Comparison of ENCODE assay signal across 8 mouse cellular contexts in the genomic region with DNA sequence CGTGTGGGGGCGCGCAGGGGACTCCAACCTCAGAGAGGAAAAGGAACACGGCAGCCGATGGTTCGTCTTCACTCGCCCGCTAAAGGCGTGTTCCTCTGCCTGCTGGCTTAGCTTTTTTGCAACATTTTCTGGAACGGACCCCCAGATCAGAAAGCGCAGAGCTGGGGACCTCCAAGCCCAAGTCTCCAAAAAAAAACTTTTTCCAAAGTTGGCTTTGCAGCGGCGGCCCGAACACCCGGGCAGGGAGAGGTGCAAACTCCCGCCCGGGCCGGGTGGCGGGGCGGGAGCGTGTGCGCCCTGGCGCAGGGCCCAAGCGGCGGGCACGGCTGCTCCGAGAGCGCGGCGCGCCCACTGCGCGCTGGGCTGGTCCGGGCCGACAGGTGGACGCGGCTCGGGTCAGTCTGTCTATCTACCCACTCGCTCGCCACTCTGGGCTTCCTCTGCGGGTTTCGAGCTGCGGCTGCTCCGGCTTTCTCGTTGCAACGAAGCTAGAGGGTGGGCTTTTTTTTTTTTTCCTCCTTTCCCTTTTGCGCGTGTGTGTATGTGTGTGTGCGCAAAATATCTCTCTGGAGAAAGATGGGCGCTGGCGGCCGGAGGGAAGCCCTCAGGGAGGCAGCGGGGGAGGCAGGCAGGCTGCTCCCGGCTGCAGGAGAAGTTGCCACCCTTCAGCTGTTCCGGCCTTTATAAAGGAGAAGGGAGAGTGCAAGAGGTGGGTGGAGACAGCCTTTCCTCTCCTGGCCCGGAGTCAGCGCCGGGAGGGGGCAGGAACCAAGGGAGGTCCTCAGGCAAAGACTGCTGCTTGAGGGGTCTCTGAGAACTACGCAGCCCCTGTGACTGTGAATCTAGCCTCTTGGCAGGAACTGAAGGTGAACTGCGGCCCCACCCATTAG. TPM values are rescaled to one million over a fixed set of nuclear protein-coding genes. Genes with fewer than 3 reads are reported as not detected.
A peak's percentile ranks its signal among the peaks of the same experiment; 100 is the strongest.
DNase-seq lines count a peak whose midpoint lies in the region; ATAC-seq and TF ChIP-seq lines count a peak whose summit lies in the region.

Gene Pdgfb, minus strand, starts transcription at position 657 of the 890 bp plus-strand sequence.

- under 1% methylated on average over 59 of the region's 60 CpGs for WGBS in hindbrain, embryonic 14.5 days

- ATAC-seq in hindbrain, embryonic 14.5 days (ENCODE audit: low FRiP score), result no peak

- H3K4me1 ChIP-seq in hindbrain, embryonic 14.5 days (replicated peaks; ENCODE audit: control insufficient read depth, insufficient read depth, low read length), result peaks cover 21% of the 10 kb centered on the region

- H3K9me3 ChIP-seq in hindbrain, embryonic 14.5 days (ENCODE audit: control insufficient read depth, low read length), result no peaks in the 10 kb centered on the region

- H3K27ac ChIP-seq in gastrocnemius, adult 2 months, result peak within 1 kb of the TSS; percentile 94
- H3K27ac ChIP-seq in hindbrain, embryonic 14.5 days, result peak within 1 kb of the TSS; percentile 64
- peak within 1 kb of the TSS; percentile 91 for H3K27ac ChIP-seq in left cerebral cortex, adult 2 months

- H3K36me3 ChIP-seq in hindbrain, embryonic 14.5 days (replicated peaks; ENCODE audit: control insufficient read depth, insufficient read depth), result no peaks in the 10 kb centered on the region

- H3K4me3 ChIP-seq in gastrocnemius, adult 2 months, result peak within 1 kb of the TSS; percentile 81
- peak within 1 kb of the TSS; percentile 81 for H3K4me3 ChIP-seq in hindbrain, embryonic 14.5 days (replicated peaks; ENCODE audit: low read length)
- peak within 1 kb of the TSS; percentile 80 for H3K4me3 ChIP-seq in left cerebral cortex, adult 2 months

- no peak for TF ChIP-seq CTCF in gastrocnemius, adult 2 months (IDR thresholded peaks at IDR 0.05)
- TF ChIP-seq CTCF in left cerebral cortex, adult 2 months (IDR thresholded peaks at IDR 0.05), result no peak

- peak; percentile 72 for DNase-seq in ZHBTc4 (ENCODE audit: low read depth, low spot score)
- DNase-seq in cerebellum, adult 9-10 months, result peak; percentile 45
- DNase-seq in gastrocnemius, adult 2 months, result peak; percentile 85
- DNase-seq in hindbrain, embryonic 14.5 days (ENCODE audit: low spot score), result no peak
- peak; percentile 66 to 72 for DNase-seq in left cerebral cortex, adult 2 months (ENCODE audit: extremely low spot score in 1 of 2, low spot score in 2 of 2)
- peak; percentile 90 for DNase-seq in lung, postnatal 36 days
- DNase-seq in right cerebral cortex, postnatal 36 days (ENCODE audit: low spot score in 2 of 2), result peak; percentile 59 to 62
- no peak for DNase-seq in natural killer cell, adult 2 months (ENCODE audit: low spot score in 2 of 2)

- H3K9ac ChIP-seq in hindbrain, embryonic 14.5 days, result peak within 1 kb of the TSS; percentile 87

- intact Hi-C loops in gastrocnemius, adult 2 months (cut with DNase I), result loop anchor here (5.0 kb wide), 1 partner anchor 38 kb away; no protein-coding TSS in a partner anchor
- intact Hi-C loops in left cerebral cortex, adult 2 months (cut with DNase I), result loop anchor here (5.0 kb wide), 4 partner anchors 63 to 327 kb away; partner anchors contain the start of genes Cbx6, Josd1 and Npcd

- H3K27me3 ChIP-seq in hindbrain, embryonic 14.5 days (ENCODE audit: control insufficient read depth, insufficient read depth, low read length), result peaks cover 53% of the 10 kb centered on the region

- H3K4me2 ChIP-seq in hindbrain, embryonic 14.5 days (replicated peaks), result peak within 1 kb of the TSS; percentile 95

RNA-seq across cellular contexts. Expression of gene Pdgfb, which starts in this region (rescaled TPM):
- 10 to 100 TPM; 14.3 to 17.3 TPM for total RNA-seq in gastrocnemius, adult 2 months (2021)
- 7.3 and 7.5 TPM in 2 replicates for polyA plus RNA-seq in hindbrain, embryonic 14.5 days (2014; fragmentation: Nextera tagmentation; extraction: Ambion mirVana)
- total RNA-seq in left cerebral cortex, adult 2 months (2021), result 10 to 100 TPM; 32.7 to 41.7 TPM

Comparison
In these comparisons a context has a peak if more than half of its experiments do, and no peak if none do; other contexts are left out.
1. DNase-seq: peak in ZHBTc4 (single experiment), cerebellum, adult 9-10 months (single experiment), gastrocnemius, adult 2 months (single experiment), left cerebral cortex, adult 2 months (2 of 2), lung, postnatal 36 days (single experiment) and right cerebral cortex, postnatal 36 days (2 of 2); none in hindbrain, embryonic 14.5 days (single experiment) and natural killer cell, adult 2 months (0 of 2).
2. Peak in every context shown above with its lines, with median percentiles within 50 percentile points of each other: H3K27ac ChIP-seq and H3K4me3 ChIP-seq.